Mouse (Mus musculus) liver, postnatal 0 days (tissue): ENCODE data around the gene 1700012P22Rik.

Source experiments
- CTCF ChIP-seq: sonication (generic); IDR thresholded peaks from 2 replicates; pipeline ENCODE4 v1.5.1; 2016; ENCODE audit warnings: antibody characterized with exemption, low read depth
- EP300 ChIP-seq: IDR thresholded peaks from 2 replicates; pipeline ENCODE4 v1.6.1; 2016; ENCODE audit warnings: antibody characterized with exemption, low read depth, mild to moderate bottlenecking

DNA sequence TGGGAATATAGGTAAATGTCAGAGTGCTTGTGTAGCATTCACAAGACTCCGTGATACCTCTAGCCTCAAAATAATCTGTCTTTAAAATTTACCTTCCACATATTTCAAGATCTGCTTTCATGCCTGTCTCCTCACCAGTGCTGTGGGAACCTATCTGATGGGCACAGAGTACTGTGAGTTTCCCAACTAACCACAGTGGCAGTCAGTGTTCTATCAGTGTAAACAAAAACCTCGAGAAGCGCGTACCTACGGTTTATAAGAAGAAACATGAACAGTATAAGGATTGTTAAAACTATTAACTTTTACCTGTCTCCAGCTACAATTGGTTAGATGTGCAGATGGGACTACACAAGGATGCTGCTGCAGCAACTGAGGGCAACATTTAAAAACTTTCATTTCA lies 5.4 kb downstream of the 1700012P22Rik start:
- TF ChIP-seq CTCF (no peak), EP300 (no peak)
